Mouse (Mus musculus): ENCODE data around the gene Sowahc. TPM values are rescaled to one million over a fixed set of nuclear protein-coding genes. Genes with fewer than 3 reads are reported as not detected.

Sowahc gene
- polyA plus RNA-seq, 1 experiment from 2014 or later = 11.7 TPM

GRCm38 (mm10) chr10:59265674-59266073, 43.9 kb downstream of the Sowahc start:
- H3K27ac ChIP-seq (ENCODE audit: low read length) = peak overlapping the region; percentile 86
- no peaks in the 10 kb centered on the region for H3K36me3 ChIP-seq (ENCODE audit: control insufficient read depth, insufficient read depth, low read length)
- H3K4me2 ChIP-seq (ENCODE audit: low read depth, low read length) = peak overlapping the region; percentile 23; the same call in 1 of the 2 replicates
- H3K4me1 ChIP-seq (ENCODE audit: control insufficient read depth, insufficient read depth, low read length) = peaks cover 23% of the 10 kb centered on the region
- no peaks in the 10 kb centered on the region for H3K9me3 ChIP-seq (ENCODE audit: control insufficient read depth, low read length)
- no peak overlapping the region for H3K4me3 ChIP-seq (ENCODE audit: low read length)
- no peaks in the 10 kb centered on the region for H3K27me3 ChIP-seq (replicated peaks; ENCODE audit: control insufficient read depth, insufficient read depth, low read length)
- 13% methylated on average over 4 of the region's 4 CpGs for WGBS
- peak; percentile 48 for ATAC-seq
- no peak overlapping the region for H3K9ac ChIP-seq (ENCODE audit: low read depth, low read length)

- peak; percentile 58 for ATAC-seq
- Histone ChIP-seq H3K27me3 (replicated peaks; ENCODE audit: control insufficient read depth, insufficient read depth, low read length) (no peaks in the 10 kb centered on the region), H3K4me2 (ENCODE audit: low read depth, low read length) (peak overlapping the region; percentile 23; the same call in 1 of the 2 replicates), H3K27ac (ENCODE audit: low read length) (peak overlapping the region; percentile 86), H3K36me3 (ENCODE audit: control insufficient read depth, insufficient read depth, low read length) (no peaks in the 10 kb centered on the region), H3K4me1 (ENCODE audit: control insufficient read depth, insufficient read depth, low read length) (peaks cover 26% of the 10 kb centered on the region), H3K4me3 (ENCODE audit: low read length) (no peak overlapping the region), H3K9me3 (ENCODE audit: control insufficient read depth, low read length) (no peaks in the 10 kb centered on the region), H3K9ac (ENCODE audit: low read depth, low read length) (no peak overlapping the region)
- whole genome bisulfite sequencing = 64% methylated on average over 1 of the region's 1 CpGs
Measured at GRCm38 (mm10) chr10:59266097-59266496, 44.3 kb downstream of the Sowahc start.

GRCm38 (mm10) chr10:59267275-59267674, 45.5 kb downstream of the Sowahc start:
- ATAC-seq = peak; percentile 51

GRCm38 (mm10) chr10:59268109-59268508, 46.4 kb downstream of the Sowahc start:
- peak overlapping the region; percentile 46; the same call in 1 of the 2 replicates for H3K27ac ChIP-seq (ENCODE audit: low read length)
- 58% methylated on average over 4 of the region's 4 CpGs for WGBS
- no peak overlapping the region for H3K4me3 ChIP-seq (ENCODE audit: low read length)
- no peaks in the 10 kb centered on the region for H3K9me3 ChIP-seq (ENCODE audit: control insufficient read depth, low read length)
- H3K4me2 ChIP-seq (ENCODE audit: low read depth, low read length) = no peak overlapping the region
- H3K9ac ChIP-seq (ENCODE audit: low read depth, low read length) = no peak overlapping the region
- no peaks in the 10 kb centered on the region for H3K27me3 ChIP-seq (replicated peaks; ENCODE audit: control insufficient read depth, insufficient read depth, low read length)
- H3K36me3 ChIP-seq (ENCODE audit: control insufficient read depth, insufficient read depth, low read length) = no peaks in the 10 kb centered on the region
- no peak for ATAC-seq
- H3K4me1 ChIP-seq (ENCODE audit: control insufficient read depth, insufficient read depth, low read length) = peaks cover 30% of the 10 kb centered on the region

More at GRCm38 (mm10) chr10:59267275-59267674, 45.5 kb downstream of the Sowahc start:
- Histone ChIP-seq H3K4me3 (ENCODE audit: low read length) (no peak overlapping the region), H3K27me3 (replicated peaks; ENCODE audit: control insufficient read depth, insufficient read depth, low read length) (no peaks in the 10 kb centered on the region), H3K4me2 (ENCODE audit: low read depth, low read length) (no peak overlapping the region), H3K36me3 (ENCODE audit: control insufficient read depth, insufficient read depth, low read length) (no peaks in the 10 kb centered on the region), H3K9me3 (ENCODE audit: control insufficient read depth, low read length) (no peaks in the 10 kb centered on the region), H3K9ac (ENCODE audit: low read depth, low read length) (no peak overlapping the region), H3K4me1 (ENCODE audit: control insufficient read depth, insufficient read depth, low read length) (peaks cover 30% of the 10 kb centered on the region), H3K27ac (ENCODE audit: low read length) (peak overlapping the region; percentile 46)
- 47% methylated on average over 2 of the region's 2 CpGs for WGBS

GRCm38 (mm10) chr10:59268754-59269153, 47.0 kb downstream of the Sowahc start:
- WGBS = 27% methylated on average over 3 of the region's 3 CpGs
- no peak overlapping the region for H3K9ac ChIP-seq (ENCODE audit: low read depth, low read length)
- no peak overlapping the region for H3K4me3 ChIP-seq (ENCODE audit: low read length)
- H3K4me2 ChIP-seq (ENCODE audit: low read depth, low read length) = no peak overlapping the region
- H3K27ac ChIP-seq (ENCODE audit: low read length) = no peak overlapping the region
- peaks cover 30% of the 10 kb centered on the region for H3K4me1 ChIP-seq (ENCODE audit: control insufficient read depth, insufficient read depth, low read length)
- no peaks in the 10 kb centered on the region for H3K27me3 ChIP-seq (replicated peaks; ENCODE audit: control insufficient read depth, insufficient read depth, low read length)
- H3K9me3 ChIP-seq (ENCODE audit: control insufficient read depth, low read length) = no peaks in the 10 kb centered on the region
- no peak for ATAC-seq
- H3K36me3 ChIP-seq (ENCODE audit: control insufficient read depth, insufficient read depth, low read length) = no peaks in the 10 kb centered on the region

- H3K4me2 ChIP-seq (ENCODE audit: low read depth, low read length) = no peak overlapping the region
- no peak overlapping the region for H3K27ac ChIP-seq (ENCODE audit: low read length)
- H3K36me3 ChIP-seq (ENCODE audit: control insufficient read depth, insufficient read depth, low read length) = no peaks in the 10 kb centered on the region
- H3K9ac ChIP-seq (ENCODE audit: low read depth, low read length) = no peak overlapping the region
- ATAC-seq = no peak
- H3K27me3 ChIP-seq (replicated peaks; ENCODE audit: control insufficient read depth, insufficient read depth, low read length) = no peaks in the 10 kb centered on the region
- H3K9me3 ChIP-seq (ENCODE audit: control insufficient read depth, low read length) = no peaks in the 10 kb centered on the region
- no peak overlapping the region for H3K4me3 ChIP-seq (ENCODE audit: low read length)
- peaks cover 13% of the 10 kb centered on the region for H3K4me1 ChIP-seq (ENCODE audit: control insufficient read depth, insufficient read depth, low read length)
- WGBS = 89% methylated on average over 5 of the region's 5 CpGs
Measured at GRCm38 (mm10) chr10:59275745-59276144, 54.0 kb downstream of the Sowahc start.

Other genes starting within 250 kb of the Sowahc start
- 24.6 and 25.6 TPM in 2 replicates for gene Sept10, start 106 bp upstream of the Sowahc start, polyA plus RNA-seq (2015; fragmentation: Nextera tagmentation; extraction: Ambion mirVana)
- gene P4ha1, start 101.3 kb downstream of the Sowahc start, polyA plus RNA-seq (2015; fragmentation: Nextera tagmentation; extraction: Ambion mirVana) = 66.0 and 69.4 TPM in 2 replicates
- not detected in 2 replicates for gene Gm10273, start 173.7 kb downstream of the Sowahc start, polyA plus RNA-seq (2015; fragmentation: Nextera tagmentation; extraction: Ambion mirVana)
- gene Pla2g12b, start 181.7 kb downstream of the Sowahc start, polyA plus RNA-seq (2015; fragmentation: Nextera tagmentation; extraction: Ambion mirVana) = 62.2 and 69.1 TPM in 2 replicates
- 2.1 and 2.3 TPM in 2 replicates for gene Oit3, start 219.8 kb downstream of the Sowahc start, polyA plus RNA-seq (2015; fragmentation: Nextera tagmentation; extraction: Ambion mirVana)